Mouse (Mus musculus): ENCODE data around the gene Qpct. TPM values are rescaled to one million over a fixed set of nuclear protein-coding genes. Genes with fewer than 3 reads are reported as not detected.

The Qpct gene
- polyA plus RNA-seq, 1 experiment from 2014 or later, result 26.1 TPM

GRCm38 (mm10) chr17:79064250-79064649 lies 12.5 kb downstream of the Qpct start:
- no peak overlapping the region for H3K4me3 ChIP-seq (ENCODE audit: low read depth, low read length)
- no peaks in the 10 kb centered on the region for H3K4me1 ChIP-seq (ENCODE audit: insufficient read depth, low read depth, low read length)
- no peak overlapping the region for H3K4me2 ChIP-seq (replicated peaks; ENCODE audit: low read depth, low read length)
- H3K36me3 ChIP-seq (ENCODE audit: insufficient read depth, low read length), result no peaks in the 10 kb centered on the region
- ATAC-seq (no peak), DNase-seq (ENCODE audit: low spot score) (no peak)
- no peak overlapping the region for H3K27ac ChIP-seq (ENCODE audit: low read length)
- no peaks in the 10 kb centered on the region for H3K9me3 ChIP-seq (ENCODE audit: low read length)
- no peaks in the 10 kb centered on the region for H3K27me3 ChIP-seq (replicated peaks; ENCODE audit: insufficient read depth, low read length)
- TF ChIP-seq CTCF (IDR thresholded peaks at IDR 0.05) (no peak), EP300 (IDR thresholded peaks at IDR 0.05) (no peak)
- no peak overlapping the region for H3K9ac ChIP-seq (replicated peaks; ENCODE audit: low read depth)
- WGBS, result 44% methylated on average over 1 of the region's 1 CpGs

GRCm38 (mm10) chr17:79068581-79068980 lies 16.9 kb downstream of the Qpct start:
- 68% methylated on average over 7 of the region's 7 CpGs for WGBS
- Histone ChIP-seq H3K4me2 (replicated peaks; ENCODE audit: low read depth, low read length) (no peak overlapping the region), H3K9me3 (ENCODE audit: low read length) (no peaks in the 10 kb centered on the region), H3K27ac (ENCODE audit: low read length) (no peak overlapping the region), H3K4me3 (ENCODE audit: low read depth, low read length) (no peak overlapping the region), H3K36me3 (ENCODE audit: insufficient read depth, low read length) (no peaks in the 10 kb centered on the region), H3K27me3 (replicated peaks; ENCODE audit: insufficient read depth, low read length) (no peaks in the 10 kb centered on the region), H3K4me1 (ENCODE audit: insufficient read depth, low read depth, low read length) (no peaks in the 10 kb centered on the region), H3K9ac (replicated peaks; ENCODE audit: low read depth) (no peak overlapping the region)
- ATAC-seq, result no peak
- DNase-seq (ENCODE audit: low spot score), result no peak
- no peak for TF ChIP-seq EP300 (IDR thresholded peaks at IDR 0.05)
- TF ChIP-seq CTCF (IDR thresholded peaks at IDR 0.05), result no peak

GRCm38 (mm10) chr17:79069019-79069418 lies 17.3 kb downstream of the Qpct start:
- no peak for ATAC-seq
- H3K36me3 ChIP-seq (ENCODE audit: insufficient read depth, low read length), result no peaks in the 10 kb centered on the region
- no peak overlapping the region for H3K4me2 ChIP-seq (replicated peaks; ENCODE audit: low read depth, low read length)
- 45% methylated on average over 4 of the region's 4 CpGs for WGBS
- no peaks in the 10 kb centered on the region for H3K9me3 ChIP-seq (ENCODE audit: low read length)
- H3K4me3 ChIP-seq (ENCODE audit: low read depth, low read length), result no peak overlapping the region
- no peak overlapping the region for H3K9ac ChIP-seq (replicated peaks; ENCODE audit: low read depth)
- DNase-seq (ENCODE audit: low spot score), result no peak
- TF ChIP-seq EP300 (IDR thresholded peaks at IDR 0.05), result no peak
- TF ChIP-seq CTCF (IDR thresholded peaks at IDR 0.05), result no peak
- no peak overlapping the region for H3K27ac ChIP-seq (ENCODE audit: low read length)
- no peaks in the 10 kb centered on the region for H3K4me1 ChIP-seq (ENCODE audit: insufficient read depth, low read depth, low read length)
- H3K27me3 ChIP-seq (replicated peaks; ENCODE audit: insufficient read depth, low read length), result no peaks in the 10 kb centered on the region

- no peaks in the 10 kb centered on the region for H3K36me3 ChIP-seq (ENCODE audit: insufficient read depth, low read length)
- H3K4me3 ChIP-seq (ENCODE audit: low read depth, low read length), result no peak overlapping the region
- H3K27me3 ChIP-seq (replicated peaks; ENCODE audit: insufficient read depth, low read length), result no peaks in the 10 kb centered on the region
- WGBS, result 75% methylated on average over 14 of the region's 14 CpGs
- H3K4me2 ChIP-seq (replicated peaks; ENCODE audit: low read depth, low read length), result no peak overlapping the region
- H3K9me3 ChIP-seq (ENCODE audit: low read length), result no peaks in the 10 kb centered on the region
- DNase-seq (ENCODE audit: low spot score) (no peak), ATAC-seq (no peak)
- H3K9ac ChIP-seq (replicated peaks; ENCODE audit: low read depth), result no peak overlapping the region
- no peak for TF ChIP-seq CTCF (IDR thresholded peaks at IDR 0.05)
- TF ChIP-seq EP300 (IDR thresholded peaks at IDR 0.05), result no peak
- no peaks in the 10 kb centered on the region for H3K4me1 ChIP-seq (ENCODE audit: insufficient read depth, low read depth, low read length)
- H3K27ac ChIP-seq (ENCODE audit: low read length), result no peak overlapping the region
These were observed 18.2 kb downstream of the Qpct start for GRCm38 (mm10) chr17:79069766-79070480.

GRCm38 (mm10) chr17:79071951-79072350 lies 20.2 kb downstream of the Qpct start:
- Histone ChIP-seq H3K27ac (ENCODE audit: low read length) (no peak overlapping the region), H3K27me3 (replicated peaks; ENCODE audit: insufficient read depth, low read length) (no peaks in the 10 kb centered on the region), H3K4me3 (ENCODE audit: low read depth, low read length) (no peak overlapping the region), H3K9ac (replicated peaks; ENCODE audit: low read depth) (no peak overlapping the region), H3K9me3 (ENCODE audit: low read length) (no peaks in the 10 kb centered on the region), H3K4me2 (replicated peaks; ENCODE audit: low read depth, low read length) (no peak overlapping the region), H3K36me3 (ENCODE audit: insufficient read depth, low read length) (no peaks in the 10 kb centered on the region), H3K4me1 (ENCODE audit: insufficient read depth, low read depth, low read length) (no peaks in the 10 kb centered on the region)
- WGBS, result 88% methylated on average over 11 of the region's 11 CpGs
- no peak for TF ChIP-seq EP300 (IDR thresholded peaks at IDR 0.05)
- no peak for TF ChIP-seq CTCF (IDR thresholded peaks at IDR 0.05)
- DNase-seq (ENCODE audit: low spot score) (no peak), ATAC-seq (no peak)

GRCm38 (mm10) chr17:79076974-79077847 lies 25.5 kb downstream of the Qpct start:
- H3K27ac ChIP-seq (ENCODE audit: low read length), result no peak overlapping the region
- H3K9ac ChIP-seq (replicated peaks; ENCODE audit: low read depth), result no peak overlapping the region
- no peak for TF ChIP-seq EP300 (IDR thresholded peaks at IDR 0.05)
- TF ChIP-seq CTCF (IDR thresholded peaks at IDR 0.05), result no peak
- ATAC-seq (peak; percentile 43), DNase-seq (ENCODE audit: low spot score) (peak; percentile 40)
- no peak overlapping the region for H3K4me2 ChIP-seq (replicated peaks; ENCODE audit: low read depth, low read length)
- H3K36me3 ChIP-seq (ENCODE audit: insufficient read depth, low read length), result no peaks in the 10 kb centered on the region
- no peaks in the 10 kb centered on the region for H3K27me3 ChIP-seq (replicated peaks; ENCODE audit: insufficient read depth, low read length)
- H3K9me3 ChIP-seq (ENCODE audit: low read length), result no peaks in the 10 kb centered on the region
- no peak overlapping the region for H3K4me3 ChIP-seq (ENCODE audit: low read depth, low read length)
- H3K4me1 ChIP-seq (ENCODE audit: insufficient read depth, low read depth, low read length), result no peaks in the 10 kb centered on the region
- WGBS, result 63% methylated on average over 8 of the region's 8 CpGs
